Mouse (Mus musculus) megakaryocyte-erythroid progenitor cell, adult 5-6 weeks (primary cell): ENCODE measurements around the gene Zfp664. TPM values are rescaled to one million over a fixed set of nuclear protein-coding genes. Genes with fewer than 3 reads are reported as not detected.

Experiments used
- total RNA-seq, 2 experiments: library from RNA; stranded (forward) in 1 of 2; stranded (reverse) in 1 of 2; fragments of 200-1000, 215-1000 nt in 1 of 2; fragments of >200 nt in 1 of 2; fragmentation: Nextera tagmentation in 1 of 2; gene quantifications; 2 replicates each; pipeline ENCODE4 v1.2.3; 2014 to 2017

Gene Zfp664
- total RNA-seq, 2 experiments from 2014 or later = 14.1 to 20.3 TPM

Other genes starting within 250 kb of the Zfp664 start
- gene Atp6v0a2, start 234.1 kb upstream of the Zfp664 start, total RNA-seq (2014; fragmentation: Nextera tagmentation) = 25.7 and 28.3 TPM in 2 replicates
- gene Atp6v0a2, start 234.1 kb upstream of the Zfp664 start, total RNA-seq (2017) = 18.2 and 19.2 TPM in 2 replicates
- gene Dnah10, start 137.6 kb upstream of the Zfp664 start, total RNA-seq (2014; fragmentation: Nextera tagmentation) = not detected in 2 replicates
- not detected in 2 replicates for gene Dnah10, start 137.6 kb upstream of the Zfp664 start, total RNA-seq (2017)
- gene Ccdc92, start 267 bp upstream of the Zfp664 start, total RNA-seq (2014; fragmentation: Nextera tagmentation) = 0.07 and 0.47 TPM in 2 replicates
- 0.05 and 0.50 TPM in 2 replicates for gene Ccdc92, start 267 bp upstream of the Zfp664 start, total RNA-seq (2017)
- not detected in 2 replicates for gene Rflna, start 140.5 kb downstream of the Zfp664 start, total RNA-seq (2014; fragmentation: Nextera tagmentation)
- gene Rflna, start 140.5 kb downstream of the Zfp664 start, total RNA-seq (2017) = not detected in 2 replicates